Mouse (Mus musculus) lung, adult 2 months (tissue): ENCODE measurements around the gene Snd1.

Source experiments
- CTCF ChIP-seq: fragments of 200-500 bp; IDR thresholded peaks from 2 replicates; pipeline ENCODE4 v1.5.1; 2011; ENCODE audit warnings: mild to moderate bottlenecking, low read length, control low read depth; ENCODE audit not compliant: insufficient read depth
- POLR2A ChIP-seq: fragments of 200-500 bp; IDR thresholded peaks from 2 replicates; pipeline ENCODE4 v1.6.1; 2011; ENCODE audit warnings: low read depth, mild to moderate bottlenecking, control low read depth, low read length, borderline replicate concordance; ENCODE audit errors: extremely low read depth

DNA sequence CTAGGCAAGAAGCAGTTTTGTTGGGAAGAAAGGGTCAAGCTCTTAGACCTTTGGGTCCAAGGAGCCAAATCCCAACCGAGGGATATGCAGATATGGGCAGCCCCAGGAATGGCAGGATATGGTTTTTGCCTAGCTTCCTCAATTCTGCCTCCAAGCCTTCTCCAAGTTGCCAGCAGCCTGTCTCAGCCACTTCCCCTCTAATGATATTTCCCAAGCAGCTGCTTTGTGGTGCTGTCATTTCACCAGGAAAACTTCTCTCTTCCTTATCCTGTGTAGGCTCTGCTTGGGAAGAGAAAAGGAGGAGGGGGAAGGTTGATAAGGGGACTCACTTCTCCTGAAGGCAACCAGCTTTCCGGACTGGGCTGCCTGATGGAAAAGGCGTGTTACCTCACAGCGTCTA is 406.0 kb downstream of the Snd1 start:
- TF ChIP-seq CTCF (no peak), POLR2A (no peak)
